Mouse (Mus musculus) ES-Bruce4 (cell line): ENCODE results near the gene Pdia3.
"Not testable (repeated sequence)": the region's sequence is repeated elsewhere in the genome, so short reads cannot be mapped to it uniquely, and the experiment has no call there.

Experiments
- CTCF ChIP-seq: IDR thresholded peaks from one replicate; pipeline ENCODE4 v1.8.1; 2011; ENCODE audit warnings: low read depth, low read length
- EP300 ChIP-seq: IDR thresholded peaks from 2 replicates; pipeline ENCODE4 v1.6.1; 2011; ENCODE audit warnings: low read depth, low read length; ENCODE audit not compliant: insufficient read depth
- POLR2A ChIP-seq: IDR thresholded peaks from one replicate; pipeline ENCODE4 v1.8.1; 2011; ENCODE audit warnings: low read length; ENCODE audit not compliant: insufficient read depth

GRCm38 (mm10) chr2:121484403-121484802 is 70.8 kb downstream of the Pdia3 start:
- TF ChIP-seq POLR2A, CTCF, EP300: not testable (repeated sequence)
